In the genomic region with DNA sequence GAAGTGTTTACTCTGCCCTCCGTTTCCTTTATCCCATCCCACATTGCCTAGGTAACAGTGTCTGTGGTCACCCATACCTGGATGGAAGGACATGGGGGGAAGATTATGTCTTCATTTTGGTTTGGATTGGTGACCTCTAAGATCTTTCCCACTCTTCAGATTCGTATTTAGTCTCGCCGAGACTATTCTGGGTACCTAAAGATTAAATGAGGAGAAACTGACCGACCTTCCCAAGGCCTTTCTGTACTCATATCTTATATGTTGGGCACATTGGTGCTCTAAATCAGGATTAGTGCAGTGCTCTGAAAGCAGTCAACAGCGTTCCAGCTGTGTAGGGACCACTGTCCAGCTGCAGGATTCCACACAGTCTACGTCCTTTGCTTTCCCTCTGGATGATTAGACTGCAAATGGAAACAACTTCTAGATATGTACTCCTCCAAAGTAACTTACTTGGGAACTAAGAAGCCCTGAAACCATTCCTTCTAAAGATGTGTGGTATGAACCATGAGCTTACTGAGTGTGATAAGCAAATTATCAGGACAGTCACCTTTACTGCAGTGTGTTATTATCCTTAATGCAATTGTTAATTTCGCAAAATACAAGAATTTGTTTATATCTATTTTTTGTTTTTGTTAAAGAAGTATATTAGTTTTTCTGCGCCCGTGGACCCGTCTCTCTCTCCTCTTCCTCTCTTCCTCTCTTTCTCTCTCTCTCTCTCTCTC, we compare ENCODE assay signal across 8 mouse cellular contexts. TPM values are rescaled to one million over a fixed set of nuclear protein-coding genes. Genes with fewer than 3 reads are reported as not detected.
DNase-seq lines count a peak whose midpoint lies in the region; ATAC-seq lines count a peak whose summit lies in the region.

No protein-coding gene starts in this region.

- H3K9me3 ChIP-seq in erythroblast, embryonic 14.5 days (ENCODE audit: control insufficient read depth, low read length) = no peaks in the 10 kb centered on the region
- H3K9me3 ChIP-seq in liver, embryonic 11.5 days (ENCODE audit: control insufficient read depth, low read length) = no peaks in the 10 kb centered on the region

- peak overlapping the region; percentile 97 for H3K9ac ChIP-seq in liver, embryonic 11.5 days (ENCODE audit: low read depth, low read length)

- peak; percentile 27 for DNase-seq in embryo, embryonic 11 days
- DNase-seq in embryo, embryonic 9.5 days (ENCODE audit: extremely low spot score) = no peak
- DNase-seq in B cell, adult 2 months = peak; percentile 5
- no peak for DNase-seq in liver, embryonic 11.5 days (ENCODE audit: low spot score)
- no peak for DNase-seq in layer of hippocampus, postnatal 10 days (ENCODE audit: low spot score in 2 of 2)
- DNase-seq in left cerebral cortex, postnatal 36 days (ENCODE audit: low spot score in 2 of 2) = no peak
- no peak for DNase-seq in thymus, postnatal 4 days

- intact Hi-C loops in left cerebral cortex, postnatal 36 days (cut with DNase I) = no loop called here

- no peak for ATAC-seq in liver, embryonic 11.5 days (replicated peaks; ENCODE audit: low FRiP score)

- no peaks in the 10 kb centered on the region for H3K27me3 ChIP-seq in erythroblast, embryonic 14.5 days (ENCODE audit: control insufficient read depth)
- no peaks in the 10 kb centered on the region for H3K27me3 ChIP-seq in liver, embryonic 11.5 days (replicated peaks; ENCODE audit: control insufficient read depth, insufficient read depth, low read length)

- peak overlapping the region; percentile 99 for H3K27ac ChIP-seq in liver, embryonic 11.5 days (ENCODE audit: low read depth, low read length)

- peak overlapping the region; percentile 81 for H3K4me2 ChIP-seq in liver, embryonic 11.5 days

- H3K4me1 ChIP-seq in erythroblast, embryonic 14.5 days (ENCODE audit: control insufficient read depth) = peaks cover 43% of the 10 kb centered on the region
- peaks cover 15% of the 10 kb centered on the region for H3K4me1 ChIP-seq in liver, embryonic 11.5 days (replicated peaks; ENCODE audit: control insufficient read depth, insufficient read depth, low read length)

- H3K36me3 ChIP-seq in erythroblast, embryonic 14.5 days (ENCODE audit: control insufficient read depth) = no peaks in the 10 kb centered on the region
- H3K36me3 ChIP-seq in liver, embryonic 11.5 days (ENCODE audit: control insufficient read depth, insufficient read depth, low read length) = no peaks in the 10 kb centered on the region

- peak overlapping the region; percentile 80 for H3K4me3 ChIP-seq in erythroblast, embryonic 14.5 days (replicated peaks)
- H3K4me3 ChIP-seq in liver, embryonic 11.5 days (ENCODE audit: low read depth, low read length) = peak overlapping the region; percentile 83

- WGBS in liver, embryonic 11.5 days = 35% methylated on average over 11 of the region's 11 CpGs

RNA-seq across cellular contexts. Expression of a gene that starts 0.9 kb away (rescaled TPM):
- 0.41 and 0.45 TPM in 2 replicates for polyA plus RNA-seq in erythroblast, embryonic 14.5 days (2012)
- 13.6 and 14.1 TPM in 2 replicates for polyA plus RNA-seq in liver, embryonic 11.5 days (2014; fragmentation: Nextera tagmentation; extraction: Ambion mirVana)
- total RNA-seq in layer of hippocampus, postnatal 10 days (2021) = 10 to 100 TPM in 1 of 2 experiments, 1 to 10 TPM in 1; 8.9 to 10.1 TPM
- total RNA-seq in left cerebral cortex, postnatal 36 days (2021) = 10 to 100 TPM; 11.1 to 12.6 TPM

RNA-seq across cellular contexts. Expression of a gene that starts 13.1 kb away (rescaled TPM):
- not detected in 2 replicates for polyA plus RNA-seq in erythroblast, embryonic 14.5 days (2012)
- not detected in 2 replicates for polyA plus RNA-seq in liver, embryonic 11.5 days (2014; fragmentation: Nextera tagmentation; extraction: Ambion mirVana)
- 10 to 100 TPM; 15.3 to 15.8 TPM for total RNA-seq in layer of hippocampus, postnatal 10 days (2021)
- total RNA-seq in left cerebral cortex, postnatal 36 days (2021) = 1 to 10 TPM in 1 of 2 experiments, under 1 TPM in 1; 0.44 to 1.5 TPM

RNA-seq across cellular contexts. Expression of a gene that starts 38.9 kb away (rescaled TPM):
- polyA plus RNA-seq in erythroblast, embryonic 14.5 days (2012) = 0.18 and 0.19 TPM in 2 replicates
- polyA plus RNA-seq in liver, embryonic 11.5 days (2014; fragmentation: Nextera tagmentation; extraction: Ambion mirVana) = 19.9 and 20.2 TPM in 2 replicates
- total RNA-seq in layer of hippocampus, postnatal 10 days (2021) = 10 to 100 TPM; 32.8 to 33.3 TPM
- 10 to 100 TPM; 46.7 to 50.5 TPM for total RNA-seq in left cerebral cortex, postnatal 36 days (2021)

Comparison
In these comparisons a context has a peak if more than half of its experiments do, and no peak if none do; other contexts are left out.
1. DNase-seq: peak in embryo, embryonic 11 days (single experiment) and B cell, adult 2 months (2 of 2); none in embryo, embryonic 9.5 days (single experiment), liver, embryonic 11.5 days (single experiment), layer of hippocampus, postnatal 10 days (0 of 2), left cerebral cortex, postnatal 36 days (0 of 2) and thymus, postnatal 4 days (single experiment).
2. RNA of a gene that starts 13.1 kb away (total RNA-seq): 15.3 to 15.8 TPM in layer of hippocampus, postnatal 10 days; 0.44 to 1.5 TPM in left cerebral cortex, postnatal 36 days; every median in the first group is over 4 times any median in the second.